Mouse (Mus musculus): ENCODE measurements around the gene Caskin2.

DNA sequence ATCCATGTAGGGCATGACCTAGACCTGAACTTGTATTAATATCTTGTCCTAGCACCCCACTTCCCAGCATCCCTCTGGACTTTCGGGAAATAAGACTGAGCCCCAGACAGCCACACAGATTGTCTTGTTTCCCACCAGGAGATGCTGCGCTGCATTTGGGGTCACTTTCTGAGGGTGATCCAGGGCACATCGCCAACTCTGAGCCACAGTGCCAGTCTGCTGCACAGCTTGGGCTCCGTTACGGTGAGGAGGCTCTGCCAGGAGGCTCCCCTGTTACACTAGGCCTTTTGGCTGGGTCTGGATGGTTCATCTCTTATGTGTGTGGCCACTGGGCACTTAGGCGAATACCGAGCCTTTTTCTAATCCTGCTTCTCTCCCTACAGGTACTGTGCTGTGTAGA lies 23.7 kb downstream of the Caskin2 start:
- no peak for TF ChIP-seq POLR2A (IDR thresholded peaks at IDR 0.05; ENCODE audit: insufficient read depth, low read depth, low read length)
- no peak for TF ChIP-seq CTCF (IDR thresholded peaks at IDR 0.05; ENCODE audit: insufficient read depth, low read depth, low read length)

Data from olfactory bulb, adult 2 months (tissue).